Mouse (Mus musculus): ENCODE results near the gene Adipoq. TPM values are rescaled to one million over a fixed set of nuclear protein-coding genes. Genes with fewer than 3 reads are reported as not detected.

Adipoq gene
- total and polyA plus RNA-seq, 3 experiments, result 0.13 to 1.1 (median 0.99) TPM

DNA sequence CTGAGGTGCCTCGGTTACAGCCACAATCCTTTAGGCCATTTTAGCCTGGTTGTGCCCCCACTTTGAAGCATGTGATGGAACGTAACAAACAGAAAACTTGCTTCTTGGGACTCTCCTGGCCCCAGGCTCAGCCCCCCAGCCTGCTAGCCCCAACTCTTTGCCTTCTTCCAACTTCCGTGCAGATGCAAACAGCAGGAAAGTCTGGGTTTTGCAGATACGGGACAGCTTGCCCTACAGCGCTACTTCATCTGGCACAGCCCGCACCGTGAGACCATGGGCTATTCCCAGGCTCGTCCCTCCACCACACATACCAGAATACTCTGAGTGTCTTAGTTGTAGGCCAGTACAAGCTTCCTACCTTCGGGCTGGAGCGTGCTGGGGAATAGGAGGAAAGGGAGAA lies 45.7 kb upstream of the Adipoq start:
- dilution Hi-C loops (cut with MboI; ENCODE audit: extremely low pct_ligation_motif_present, extremely low pct_unique_long_range_greater_than_20kb, low sequenced_read_pairs) (no loop called here), in situ Hi-C loops (cut with MboI; ENCODE audit: low pct_ligation_motif_present, low pct_unique_long_range_greater_than_20kb, low sequenced_read_pairs) (no loop called here)
- no peak for TF ChIP-seq IRF4 (IDR thresholded peaks at IDR 0.05; ENCODE audit: low read depth, low read length)
- no peak for TF ChIP-seq ETS1 (conservative IDR thresholded peaks at IDR 0.05; ENCODE audit: low read depth, low read length)
- no peak for TF ChIP-seq MAZ (IDR thresholded peaks at IDR 0.05; ENCODE audit: low read depth, low read length)
- no peak for TF ChIP-seq PAX5 (IDR thresholded peaks at IDR 0.05; ENCODE audit: low read length)
- no peak for DNase-seq (ENCODE audit: extremely low read depth)
- Histone ChIP-seq H3K4me3 (replicated peaks in 1 of 3; ENCODE audit: low read depth in 2 of 3, low read length in 2 of 3, poor library complexity in 1 of 3) (no peak overlapping the region), H3K36me3 (replicated peaks in 1 of 2; ENCODE audit: control insufficient read depth in 1 of 2, insufficient read depth in 1 of 2, low read length in 1 of 2) (peaks cover 0 to 17% of the 10 kb centered on the region in 2 experiments), H3K27ac (ENCODE audit: insufficient read depth, low read depth) (no peak overlapping the region), H3K4me1 (ENCODE audit: control insufficient read depth in 1 of 2, insufficient read depth in 2 of 2) (peaks cover 7 to 56% of the 10 kb centered on the region in 2 experiments), H3K9ac (ENCODE audit: insufficient read depth, low read depth) (no peak overlapping the region), H3K4me2 (ENCODE audit: insufficient read depth, low read depth, poor library complexity, severe bottlenecking) (no peak overlapping the region), H3K27me3 (replicated peaks) (no peaks in the 10 kb centered on the region), H3K9me3 (replicated peaks; ENCODE audit: low read length) (no peaks in the 10 kb centered on the region), H3K79me2 (replicated peaks; ENCODE audit: control insufficient read depth, extremely low read depth, insufficient read depth, poor library complexity, severe bottlenecking) (no peaks in the 10 kb centered on the region)

DNA sequence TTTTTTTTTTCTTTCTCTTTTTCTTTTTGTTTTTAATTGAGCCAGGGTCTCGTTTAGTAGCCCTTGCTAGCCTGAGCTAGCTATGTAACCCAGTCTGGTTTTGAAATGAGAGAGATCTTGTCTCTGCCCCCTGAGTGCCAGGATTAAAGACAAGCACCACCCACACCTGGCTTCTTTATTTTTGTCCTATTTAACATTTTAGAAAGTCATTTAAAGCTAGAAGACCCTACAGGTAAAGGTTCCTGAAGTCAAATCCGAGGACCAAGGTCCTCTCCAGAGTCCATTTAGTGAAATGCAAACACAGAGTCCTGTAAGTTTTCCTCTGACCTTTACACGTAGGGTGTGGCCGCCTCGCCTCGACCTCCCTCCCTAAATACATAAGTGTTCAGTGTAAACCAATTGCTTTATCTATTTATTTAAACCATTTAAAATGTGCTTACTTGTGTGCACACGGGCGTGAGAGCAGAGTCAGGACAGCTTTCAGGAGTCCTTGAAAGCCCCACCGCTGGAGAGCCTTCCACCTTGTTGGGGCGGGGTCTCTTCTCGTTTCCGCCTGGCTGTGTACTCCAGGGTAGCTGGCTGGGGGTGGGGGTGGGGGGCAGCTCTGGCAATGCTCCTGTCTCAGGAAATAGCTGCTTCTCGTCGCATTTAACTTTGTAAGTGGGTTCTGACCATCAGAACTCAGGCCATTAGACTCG lies 43.8 kb upstream of the Adipoq start:
- no peaks in the 10 kb centered on the region for H3K9me3 ChIP-seq (replicated peaks; ENCODE audit: low read length)
- H3K27me3 ChIP-seq (replicated peaks), result no peaks in the 10 kb centered on the region
- H3K9ac ChIP-seq (ENCODE audit: insufficient read depth, low read depth), result peak overlapping the region; percentile 60
- dilution Hi-C loops (cut with MboI; ENCODE audit: extremely low pct_ligation_motif_present, extremely low pct_unique_long_range_greater_than_20kb, low sequenced_read_pairs) (no loop called here), in situ Hi-C loops (cut with MboI; ENCODE audit: low pct_ligation_motif_present, low pct_unique_long_range_greater_than_20kb, low sequenced_read_pairs) (no loop called here)
- peak overlapping the region; percentile 50 to 70 (median 64) for H3K4me3 ChIP-seq (replicated peaks in 1 of 3; ENCODE audit: low read depth in 2 of 3, low read length in 2 of 3, poor library complexity in 1 of 3)
- H3K4me1 ChIP-seq (ENCODE audit: control insufficient read depth in 1 of 2, insufficient read depth in 2 of 2), result peaks cover 7 to 56% of the 10 kb centered on the region in 2 experiments
- peak overlapping the region; percentile 54 for H3K27ac ChIP-seq (ENCODE audit: insufficient read depth, low read depth)
- peak overlapping the region; percentile 92 for H3K4me2 ChIP-seq (ENCODE audit: insufficient read depth, low read depth, poor library complexity, severe bottlenecking)
- H3K79me2 ChIP-seq (replicated peaks; ENCODE audit: control insufficient read depth, extremely low read depth, insufficient read depth, poor library complexity, severe bottlenecking), result no peaks in the 10 kb centered on the region
- DNase-seq (ENCODE audit: extremely low read depth), result no peak
- H3K36me3 ChIP-seq (replicated peaks in 1 of 2; ENCODE audit: control insufficient read depth in 1 of 2, insufficient read depth in 1 of 2, low read length in 1 of 2), result peaks cover 0 to 16% of the 10 kb centered on the region in 2 experiments
- no peak for TF ChIP-seq ZC3H11A (IDR thresholded peaks at IDR 0.05; ENCODE audit: low read depth, low read length)
- peak; percentile 81 for TF ChIP-seq CHD2 (IDR thresholded peaks at IDR 0.05; ENCODE audit: low read length)
- TF ChIP-seq GABPA (IDR thresholded peaks at IDR 0.05; ENCODE audit: insufficient replicate concordance, low read depth, low read length), result no peak
- TF ChIP-seq JUN (IDR thresholded peaks at IDR 0.05; ENCODE audit: insufficient read depth, low read depth, low read length), result no peak
- TF ChIP-seq TBP (conservative IDR thresholded peaks at IDR 0.05; ENCODE audit: low read depth, low read length), result no peak
- peak; percentile 70; the same call in 1 of the 2 replicates for TF ChIP-seq MAZ (IDR thresholded peaks at IDR 0.05; ENCODE audit: low read depth, low read length)
- peak; percentile 47 for TF ChIP-seq HCFC1 (IDR thresholded peaks at IDR 0.05; ENCODE audit: low read depth, low read length)
- TF ChIP-seq TCF12 (IDR thresholded peaks at IDR 0.05; ENCODE audit: low read depth, low read length), result peak; percentile 58
- no peak for TF ChIP-seq RAD21 (IDR thresholded peaks at IDR 0.05; ENCODE audit: low read depth, low read length)
- TF ChIP-seq ZKSCAN1 (IDR thresholded peaks at IDR 0.05; ENCODE audit: borderline replicate concordance, low read depth, low read length), result no peak
- TF ChIP-seq USF2 (conservative IDR thresholded peaks at IDR 0.05; ENCODE audit: low read depth, low read length), result no peak
- no peak for TF ChIP-seq CTCF (conservative IDR thresholded peaks at IDR 0.05 in 1 of 2, IDR thresholded peaks at IDR 0.05 in 1 of 2; ENCODE audit: low read depth in 2 of 2, low read length in 2 of 2)
- TF ChIP-seq MAX (IDR thresholded peaks at IDR 0.05; ENCODE audit: low read length), result no peak; the same call in 1 of the 2 replicates
- no peak for TF ChIP-seq NRF1 (IDR thresholded peaks at IDR 0.05; ENCODE audit: low read depth, low read length)
- TF ChIP-seq POLR2A (IDR thresholded peaks at IDR 0.05; ENCODE audit: low read depth, low read length), result peak; percentile 70
- no peak; the same call in 1 of the 2 replicates for TF ChIP-seq MXI1 (IDR thresholded peaks at IDR 0.05; ENCODE audit: low read depth, low read length)
- no peak for TF ChIP-seq ZMIZ1 (IDR thresholded peaks at IDR 0.05; ENCODE audit: low read depth, low read length)
- no peak for TF ChIP-seq KAT2A (IDR thresholded peaks at IDR 0.05; ENCODE audit: insufficient replicate concordance, low read length)
- TF ChIP-seq UBTF (IDR thresholded peaks at IDR 0.05; ENCODE audit: low read depth, low read length), result no peak
- TF ChIP-seq ETS1 (conservative IDR thresholded peaks at IDR 0.05; ENCODE audit: low read depth, low read length), result 0 out of 2 replicates have a peak, but pooled peaks have one; percentile 10
- no peak for TF ChIP-seq PAX5 (IDR thresholded peaks at IDR 0.05; ENCODE audit: low read length)
- no peak for TF ChIP-seq SMC3 (IDR thresholded peaks at IDR 0.05; ENCODE audit: low read depth, low read length)
- TF ChIP-seq IRF4 (IDR thresholded peaks at IDR 0.05; ENCODE audit: low read depth, low read length), result peak; percentile 47; the same call in 1 of the 2 replicates
- TF ChIP-seq EP300 (IDR thresholded peaks at IDR 0.05; ENCODE audit: low read length), result 0 out of 2 replicates have a peak, but pooled peaks have one; percentile 4
- TF ChIP-seq RCOR1 (conservative IDR thresholded peaks at IDR 0.05; ENCODE audit: low read depth, low read length), result 0 out of 2 replicates have a peak, but pooled peaks have one; percentile 39
- peak; percentile 51 for TF ChIP-seq ZNF384 (IDR thresholded peaks at IDR 0.05; ENCODE audit: low read depth, low read length)
- peak; percentile 29; the same call in 1 of the 2 replicates for TF ChIP-seq NELFE (IDR thresholded peaks at IDR 0.05; ENCODE audit: low read depth, low read length)
- TF ChIP-seq SIN3A (IDR thresholded peaks at IDR 0.05; ENCODE audit: low read length), result peak; percentile 87
- peak; percentile 55 for TF ChIP-seq ELF1 (IDR thresholded peaks at IDR 0.05; ENCODE audit: low read depth, low read length)
- TF ChIP-seq BHLHE40 (IDR thresholded peaks at IDR 0.05; ENCODE audit: low read depth, low read length), result peak; percentile 49; the same call in 1 of the 2 replicates
- no peak for TF ChIP-seq USF1 (IDR thresholded peaks at IDR 0.05; ENCODE audit: low read depth, low read length)
